Mouse (Mus musculus): ENCODE measurements around the gene Eef1akmt2.

The Eef1akmt2 gene

GRCm38 (mm10) chr7:132866316-132866715 lies 13.8 kb upstream of the Eef1akmt2 start:
- DNase-seq (ENCODE audit: low spot score in 2 of 2) = no peak

- peak; percentile 90 to 94 for DNase-seq (ENCODE audit: low spot score in 2 of 2)
Measured at GRCm38 (mm10) chr7:132859042-132859958, 6.8 kb upstream of the Eef1akmt2 start, which contains the start of gene Abraxas2. Abraxas2 (plus strand) TSS chr7:132859225.

GRCm38 (mm10) chr7:132858043-132858608 lies 5.7 kb upstream of the Eef1akmt2 start:
- no peak for DNase-seq (ENCODE audit: low spot score in 2 of 2)

GRCm38 (mm10) chr7:132856083-132856482 lies 3.6 kb upstream of the Eef1akmt2 start:
- no peak for DNase-seq (ENCODE audit: low spot score in 2 of 2)

GRCm38 (mm10) chr7:132853946-132854345 lies 1.5 kb upstream of the Eef1akmt2 start:
- DNase-seq (ENCODE audit: low spot score in 2 of 2) = no peak

- DNase-seq (ENCODE audit: low spot score in 2 of 2) = no peak
Measured at GRCm38 (mm10) chr7:132853361-132853760, 888 bp upstream of the Eef1akmt2 start.

- no peak for DNase-seq (ENCODE audit: low spot score in 2 of 2)
Measured at GRCm38 (mm10) chr7:132843152-132843551, 9.3 kb downstream of the Eef1akmt2 start.

- DNase-seq (ENCODE audit: low spot score in 2 of 2) = no peak
Measured at GRCm38 (mm10) chr7:132842455-132842854, 10.0 kb downstream of the Eef1akmt2 start.

GRCm38 (mm10) chr7:132841287-132841686 lies 11.2 kb downstream of the Eef1akmt2 start:
- DNase-seq (ENCODE audit: low spot score in 2 of 2) = no peak

- DNase-seq (ENCODE audit: low spot score in 2 of 2) = no peak
Measured at GRCm38 (mm10) chr7:132830955-132831354, 21.5 kb downstream of the Eef1akmt2 start.

GRCm38 (mm10) chr7:132824346-132825022 lies 28.0 kb downstream of the Eef1akmt2 start:
- no peak for DNase-seq (ENCODE audit: low spot score in 2 of 2)

GRCm38 (mm10) chr7:132823832-132824231 lies 28.6 kb downstream of the Eef1akmt2 start:
- no peak for DNase-seq (ENCODE audit: low spot score in 2 of 2)

GRCm38 (mm10) chr7:132820692-132821091 lies 31.8 kb downstream of the Eef1akmt2 start:
- no peak for DNase-seq (ENCODE audit: low spot score in 2 of 2)

- no peak for DNase-seq (ENCODE audit: low spot score in 2 of 2)
Measured at GRCm38 (mm10) chr7:132817056-132817455, 35.4 kb downstream of the Eef1akmt2 start.

- no peak for DNase-seq (ENCODE audit: low spot score in 2 of 2)
Measured at GRCm38 (mm10) chr7:132816528-132816927, 35.9 kb downstream of the Eef1akmt2 start.

GRCm38 (mm10) chr7:132815081-132815480 lies 37.4 kb downstream of the Eef1akmt2 start:
- DNase-seq (ENCODE audit: low spot score in 2 of 2) = no peak

- no peak for DNase-seq (ENCODE audit: low spot score in 2 of 2)
Measured at GRCm38 (mm10) chr7:132814089-132814450, 38.4 kb downstream of the Eef1akmt2 start.

GRCm38 (mm10) chr7:132813416-132814088 lies 38.9 kb downstream of the Eef1akmt2 start, which contains the start of gene Fam53b:
Fam53b (minus strand) TSS chr7:132813886.
- peak; percentile 64 to 86 for DNase-seq (ENCODE audit: low spot score in 2 of 2)

- peak; percentile 67 to 86 for DNase-seq (ENCODE audit: low spot score in 2 of 2)
Measured at GRCm38 (mm10) chr7:132812619-132813415, 39.7 kb downstream of the Eef1akmt2 start.

- peak; percentile 47 to 78 for DNase-seq (ENCODE audit: low spot score in 2 of 2)
Measured at GRCm38 (mm10) chr7:132811716-132812618, 40.5 kb downstream of the Eef1akmt2 start.

Data from spleen, postnatal 4 days (tissue).